11 mouse cellular contexts compared by ENCODE assay signal in the genomic region with DNA sequence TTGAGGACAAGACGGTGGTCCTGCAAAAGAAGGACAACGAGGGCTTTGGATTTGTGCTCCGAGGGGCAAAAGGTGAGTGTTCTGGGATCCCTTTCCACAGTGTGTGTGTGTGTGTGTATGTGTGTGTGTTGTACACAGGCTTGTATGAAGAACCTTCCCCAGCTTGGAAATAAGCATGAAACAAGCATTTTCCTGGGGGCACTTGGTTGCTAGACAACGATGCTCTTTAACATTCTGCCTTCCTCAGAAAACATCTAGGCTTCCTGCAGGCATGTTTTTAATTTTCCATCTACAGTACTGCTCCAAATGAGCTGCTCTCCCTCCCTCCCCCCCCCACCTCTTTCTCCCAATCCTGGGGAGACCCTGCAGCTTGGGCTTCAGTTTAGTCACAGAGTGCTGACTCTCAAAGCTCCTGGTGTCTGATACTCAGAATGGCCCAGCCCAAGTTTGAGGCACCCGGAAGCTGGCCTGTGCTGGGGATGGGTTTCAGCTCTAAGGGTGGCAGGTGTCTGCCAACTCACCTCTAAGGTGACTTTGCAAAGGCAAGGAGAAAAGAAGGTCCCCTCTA.
DNase-seq lines count a peak whose midpoint lies in the region; ATAC-seq and TF ChIP-seq lines count a peak whose summit lies in the region.
"Had no signal": no experiment of that assay in that cellular context is flagged by ENCODE, and none has a peak within 500 bp of the region (broad histone marks: within the 10 kb centered on the region; RNA-seq: fewer than 3 reads in every experiment).

No protein-coding gene starts in this region.

- WGBS in heart, embryonic 13.5 days, result 36% methylated on average over 5 of the region's 5 CpGs
- 49% methylated on average over 5 of the region's 5 CpGs for WGBS in heart, adult 2 months
- 6% methylated on average over 5 of the region's 5 CpGs for WGBS in hindbrain, embryonic 13.5 days
- 7% methylated on average over 5 of the region's 5 CpGs for WGBS in midbrain, embryonic 14.5 days

- H3K79me2 ChIP-seq in heart, adult 2 months (replicated peaks; ENCODE audit: control insufficient read depth, insufficient read depth, low read length), result no peaks in the 10 kb centered on the region

- no peak for ATAC-seq in heart, embryonic 13.5 days (ENCODE audit: extremely low read depth, insufficient number of reproducible peaks, low FRiP score, low TSS enrichment)
- peak; percentile 23 for ATAC-seq in hindbrain, embryonic 13.5 days (ENCODE audit: low FRiP score)
- ATAC-seq in midbrain, embryonic 14.5 days (ENCODE audit: low FRiP score, low TSS enrichment), result peak; percentile 25

- peaks cover 70% of the 10 kb centered on the region for H3K27me3 ChIP-seq in heart, embryonic 13.5 days (replicated peaks)
- peaks cover 5% of the 10 kb centered on the region; the same call in 1 of the 2 replicates for H3K27me3 ChIP-seq in heart, adult 2 months (ENCODE audit: control insufficient read depth, insufficient read depth, low read length)
- no peaks in the 10 kb centered on the region for H3K27me3 ChIP-seq in hindbrain, embryonic 13.5 days
- H3K27me3 ChIP-seq in midbrain, embryonic 14.5 days (ENCODE audit: control insufficient read depth, insufficient read depth, low read length), result no peaks in the 10 kb centered on the region

- no peak for TF ChIP-seq EP300 in heart, adult 2 months (IDR thresholded peaks at IDR 0.05; ENCODE audit: insufficient read depth, low read depth, low read length)

- TF ChIP-seq POLR2A in heart, adult 2 months (IDR thresholded peaks at IDR 0.05; ENCODE audit: insufficient read depth, low read depth, low read length), result no peak
- no peak for TF ChIP-seq POLR2A in cortical plate, adult 2 months (IDR thresholded peaks at IDR 0.05; ENCODE audit: extremely low read depth, insufficient read depth, low read length)

- H3K36me3 ChIP-seq in heart, embryonic 13.5 days, result no peaks in the 10 kb centered on the region
- H3K36me3 ChIP-seq in heart, adult 2 months (ENCODE audit: control insufficient read depth, insufficient read depth, low read length), result no peaks in the 10 kb centered on the region
- no peaks in the 10 kb centered on the region; the same call in 1 of the 2 replicates for H3K36me3 ChIP-seq in hindbrain, embryonic 13.5 days
- no peaks in the 10 kb centered on the region for H3K36me3 ChIP-seq in midbrain, embryonic 14.5 days (ENCODE audit: control insufficient read depth, insufficient read depth, low read length)

- H3K9ac ChIP-seq in heart, embryonic 13.5 days, result no peak overlapping the region
- no peak overlapping the region for H3K9ac ChIP-seq in heart, adult 2 months (ENCODE audit: low read depth, low read length)
- H3K9ac ChIP-seq in hindbrain, embryonic 13.5 days, result peak overlapping the region; percentile 86
- H3K9ac ChIP-seq in midbrain, embryonic 14.5 days (replicated peaks; ENCODE audit: low read length), result peak overlapping the region; percentile 73

- H3K4me2 ChIP-seq in heart, embryonic 13.5 days, result peak overlapping the region; percentile 72
- peak overlapping the region; percentile 84 for H3K4me2 ChIP-seq in hindbrain, embryonic 13.5 days
- peak overlapping the region; percentile 73 for H3K4me2 ChIP-seq in midbrain, embryonic 14.5 days (ENCODE audit: low read length)

- DNase-seq in heart, adult 2 months, result no peak
- peak; percentile 72 for DNase-seq in midbrain, embryonic 14.5 days
- DNase-seq in frontal cortex, postnatal 10 days (ENCODE audit: low spot score in 2 of 2), result no peak
- DNase-seq in frontal cortex, adult 2 months (ENCODE audit: extremely low spot score in 1 of 2, low spot score in 1 of 2), result no peak
- no peak for DNase-seq in gastrocnemius, postnatal 4 days (ENCODE audit: low spot score in 2 of 2)
- DNase-seq: cerebellum, adult 9-10 months; kidney, adult 2 months; lung, postnatal 36 days had no signal

- intact Hi-C loops in heart, adult 2 months (cut with DNase I), result no loop called here

- no peaks in the 10 kb centered on the region for H3K9me3 ChIP-seq in heart, embryonic 13.5 days
- H3K9me3 ChIP-seq in hindbrain, embryonic 13.5 days, result no peaks in the 10 kb centered on the region
- H3K9me3 ChIP-seq in midbrain, embryonic 14.5 days (ENCODE audit: control insufficient read depth, low read length), result no peaks in the 10 kb centered on the region

- H3K4me3 ChIP-seq in heart, embryonic 13.5 days, result peak overlapping the region; percentile 48
- no peak overlapping the region for H3K4me3 ChIP-seq in heart, adult 2 months
- H3K4me3 ChIP-seq in cortical plate, adult 2 months (ENCODE audit: insufficient read depth, low read length), result peak overlapping the region; percentile 86
- H3K4me3 ChIP-seq in hindbrain, embryonic 13.5 days, result peak overlapping the region; percentile 59
- peak overlapping the region; percentile 58 for H3K4me3 ChIP-seq in midbrain, embryonic 14.5 days (replicated peaks; ENCODE audit: low read depth, low read length)

- peaks cover 10% of the 10 kb centered on the region; the same call in 1 of the 2 replicates for H3K4me1 ChIP-seq in heart, embryonic 13.5 days
- no peaks in the 10 kb centered on the region for H3K4me1 ChIP-seq in heart, adult 2 months (ENCODE audit: control insufficient read depth, insufficient read depth, low read length)
- peaks cover 12% of the 10 kb centered on the region; the same call in 1 of the 2 replicates for H3K4me1 ChIP-seq in cortical plate, adult 2 months (ENCODE audit: control insufficient read depth, insufficient read depth, low read length)
- H3K4me1 ChIP-seq in hindbrain, embryonic 13.5 days (replicated peaks), result peaks cover 77% of the 10 kb centered on the region
- H3K4me1 ChIP-seq in midbrain, embryonic 14.5 days (ENCODE audit: control insufficient read depth, insufficient read depth, low read length), result peaks cover 52% of the 10 kb centered on the region

- no peak overlapping the region for H3K27ac ChIP-seq in heart, embryonic 13.5 days (replicated peaks)
- H3K27ac ChIP-seq in heart, adult 2 months, result no peak overlapping the region
- peak overlapping the region; percentile 93 for H3K27ac ChIP-seq in cortical plate, adult 2 months (ENCODE audit: insufficient read depth, low read length)
- H3K27ac ChIP-seq in hindbrain, embryonic 13.5 days, result peak overlapping the region; percentile 99
- peak overlapping the region; percentile 97 for H3K27ac ChIP-seq in midbrain, embryonic 14.5 days (replicated peaks; ENCODE audit: low read depth, low read length)

- TF ChIP-seq CTCF in heart, adult 2 months (IDR thresholded peaks at IDR 0.05), result no peak
- no peak for TF ChIP-seq CTCF in cortical plate, adult 2 months (IDR thresholded peaks at IDR 0.05; ENCODE audit: extremely low read depth, insufficient read depth, low read length)

Comparison
In these comparisons a context has a peak if more than half of its experiments do, and no peak if none do; other contexts are left out.
1. H3K27ac ChIP-seq: peak in cortical plate, adult 2 months (single experiment), hindbrain, embryonic 13.5 days (single experiment) and midbrain, embryonic 14.5 days (single experiment); none in heart, embryonic 13.5 days (single experiment) and heart, adult 2 months (single experiment).
2. H3K9ac ChIP-seq: peak in hindbrain, embryonic 13.5 days (single experiment) and midbrain, embryonic 14.5 days (single experiment); none in heart, embryonic 13.5 days (single experiment) and heart, adult 2 months (single experiment).
3. Peak in every context shown above with its lines, with median percentiles within 50 percentile points of each other: H3K4me2 ChIP-seq.